9 mouse cellular contexts compared by ENCODE assay signal in genomic region chrX:7722282-7722611, GRCm38 (mm10). TPM values are rescaled to one million over a fixed set of nuclear protein-coding genes. Genes with fewer than 3 reads are reported as not detected.
DNase-seq lines count a peak whose midpoint lies in the region; ATAC-seq and TF ChIP-seq lines count a peak whose summit lies in the region.
"Had no signal": no experiment of that assay in that cellular context is flagged by ENCODE, and none has a peak within 500 bp of the region (broad histone marks: within the 10 kb centered on the region; RNA-seq: fewer than 3 reads in every experiment).

No protein-coding gene starts in this region.

- peak; percentile 31; the same call in 1 of the 2 replicates for ATAC-seq in forebrain, embryonic 12.5 days (ENCODE audit: low FRiP score)
- ATAC-seq in liver, embryonic 13.5 days (ENCODE audit: low read depth), result no peak

- H3K27me3 ChIP-seq in heart, embryonic 10.5 days (ENCODE audit: insufficient read depth, poor library complexity, severe bottlenecking), result no peaks in the 10 kb centered on the region
- no peaks in the 10 kb centered on the region for H3K27me3 ChIP-seq in C2C12 (ENCODE audit: control insufficient read depth, insufficient read depth, insufficient read length)
- H3K27me3 ChIP-seq in forebrain, embryonic 12.5 days, result no peaks in the 10 kb centered on the region
- no peaks in the 10 kb centered on the region for H3K27me3 ChIP-seq in liver, embryonic 13.5 days

- no peak for DNase-seq in heart, embryonic 10.5 days (ENCODE audit: low spot score)
- no peak for DNase-seq in heart, adult 18-20 months
- DNase-seq in liver, embryonic 13.5 days, result no peak
- no peak for DNase-seq in ovary, postnatal 10 days (ENCODE audit: low spot score)
- DNase-seq in right cerebral cortex, adult 18-20 months, result no peak
- no peak for DNase-seq in spleen, postnatal 10 days (ENCODE audit: low spot score in 2 of 2)

- peak overlapping the region; percentile 93 for H3K27ac ChIP-seq in heart, embryonic 10.5 days
- no peak overlapping the region for H3K27ac ChIP-seq in forebrain, embryonic 12.5 days
- peak overlapping the region; percentile 82 for H3K27ac ChIP-seq in liver, embryonic 13.5 days

- peaks cover 29% of the 10 kb centered on the region for H3K36me3 ChIP-seq in heart, embryonic 10.5 days
- H3K36me3 ChIP-seq in C2C12 (ENCODE audit: control insufficient read depth, insufficient read depth), result no peaks in the 10 kb centered on the region
- peaks cover 10% of the 10 kb centered on the region; the same call in 1 of the 2 replicates for H3K36me3 ChIP-seq in forebrain, embryonic 12.5 days (replicated peaks)
- peaks cover 29% of the 10 kb centered on the region for H3K36me3 ChIP-seq in liver, embryonic 13.5 days

- peaks cover 8% of the 10 kb centered on the region for H3K79me2 ChIP-seq in C2C12 (ENCODE audit: control insufficient read depth, insufficient read depth)

- 18% methylated on average over 11 of the region's 11 CpGs for WGBS in heart, embryonic 10.5 days
- whole genome bisulfite sequencing in forebrain, embryonic 12.5 days, result 23% methylated on average over 11 of the region's 11 CpGs
- WGBS in liver, embryonic 13.5 days (ENCODE audit: insufficient replicate concordance), result 16% methylated on average over 11 of the region's 11 CpGs

- H3K4me1 ChIP-seq in heart, embryonic 10.5 days, result peaks cover 3% of the 10 kb centered on the region; the same call in 1 of the 2 replicates
- peaks cover 4% of the 10 kb centered on the region; the same call in 1 of the 2 replicates for H3K4me1 ChIP-seq in forebrain, embryonic 12.5 days
- peaks cover 10% of the 10 kb centered on the region for H3K4me1 ChIP-seq in liver, embryonic 13.5 days (replicated peaks)

- H3ac ChIP-seq in C2C12 (ENCODE audit: control insufficient read depth, insufficient read length, low read depth), result peak overlapping the region; percentile 80

- H3K9ac ChIP-seq in forebrain, embryonic 12.5 days, result peak overlapping the region; percentile 56
- peak overlapping the region; percentile 74 for H3K9ac ChIP-seq in liver, embryonic 13.5 days

- peak overlapping the region; percentile 62 for H3K4me2 ChIP-seq in forebrain, embryonic 12.5 days
- H3K4me2 ChIP-seq in liver, embryonic 13.5 days, result peak overlapping the region; percentile 71

- H3K79me3 ChIP-seq in C2C12 (ENCODE audit: low read depth), result no peaks in the 10 kb centered on the region

- TF ChIP-seq CTCF in C2C12 (IDR thresholded peaks at IDR 0.05; ENCODE audit: control insufficient read depth, insufficient read depth, insufficient read length), result no peak

- H3K4me3 ChIP-seq in heart, embryonic 10.5 days, result peak overlapping the region; percentile 70
- H3K4me3 ChIP-seq in C2C12 (ENCODE audit: insufficient read depth, poor library complexity, severe bottlenecking), result peak overlapping the region; percentile 41
- H3K4me3 ChIP-seq in forebrain, embryonic 12.5 days (replicated peaks), result peak overlapping the region; percentile 52
- peak overlapping the region; percentile 72 for H3K4me3 ChIP-seq in liver, embryonic 13.5 days (replicated peaks)

- no peaks in the 10 kb centered on the region for H3K9me3 ChIP-seq in heart, embryonic 10.5 days
- H3K9me3 ChIP-seq in forebrain, embryonic 12.5 days, result no peaks in the 10 kb centered on the region
- no peaks in the 10 kb centered on the region for H3K9me3 ChIP-seq in liver, embryonic 13.5 days (replicated peaks)

TF ChIP-seq in C2C12, 6 proteins besides CTCF, POLR2A, EP300 and RAD21:
- TF ChIP-seq MYOG (IDR thresholded peaks at IDR 0.05; ENCODE audit: control insufficient read depth, extremely low read depth, insufficient read length), result no peak
- no peak for TF ChIP-seq MYOD1 (IDR thresholded peaks at IDR 0.05; ENCODE audit: control insufficient read depth, insufficient read length, low read depth)
- TF ChIP-seq CEBPB (IDR thresholded peaks at IDR 0.05; ENCODE audit: low read depth), result no peak
- TF ChIP-seq USF1 (IDR thresholded peaks at IDR 0.05; ENCODE audit: low read depth), result no peak
- TF ChIP-seq FOSL1 (IDR thresholded peaks at IDR 0.05; ENCODE audit: insufficient read depth, low read length, poor library complexity, severe bottlenecking), result no peak
TF ChIP-seq in C2C12: peak in this region for 0.

RNA-seq across cellular contexts. Expression of gene Gm45208, which starts 0.2 kb away (rescaled TPM):
- 0.39 TPM in 1 of 2 replicates, not detected in the other for polyA plus RNA-seq in heart, embryonic 10.5 days (2016; fragmentation: Nextera tagmentation; extraction: Ambion mirVana)
- not detected for total RNA-seq in heart, adult 18-20 months (2021)
- polyA plus RNA-seq in C2C12 (2012; fragmentation: generic; extraction: Trizol), result 0.22 TPM
- 0.66 TPM in 1 of 2 replicates, not detected in the other for polyA plus RNA-seq in forebrain, embryonic 12.5 days (2016; fragmentation: Nextera tagmentation; extraction: Ambion mirVana)
- 0.25 TPM in 1 of 2 replicates, not detected in the other for polyA plus RNA-seq in liver, embryonic 13.5 days (2015; fragmentation: Nextera tagmentation; extraction: Ambion mirVana)
- total RNA-seq: layer of hippocampus, postnatal 14 days had no signal

RNA-seq across cellular contexts. Expression of gene Praf2, which starts 6.0 kb away (rescaled TPM):
- polyA plus RNA-seq in heart, embryonic 10.5 days (2016; fragmentation: Nextera tagmentation; extraction: Ambion mirVana), result 47.7 and 61.2 TPM in 2 replicates
- total RNA-seq in heart, adult 18-20 months (2021), result 1 to 10 TPM; 5.1 to 5.3 TPM
- polyA plus RNA-seq in C2C12 (2012; fragmentation: generic; extraction: Trizol), result 93.9 TPM
- 79.5 and 84.7 TPM in 2 replicates for polyA plus RNA-seq in forebrain, embryonic 12.5 days (2016; fragmentation: Nextera tagmentation; extraction: Ambion mirVana)
- polyA plus RNA-seq in liver, embryonic 13.5 days (2015; fragmentation: Nextera tagmentation; extraction: Ambion mirVana), result 8.3 and 9.1 TPM in 2 replicates

RNA-seq across cellular contexts. Expression of gene Wdr45, which starts 8.1 kb away (rescaled TPM):
- 21.0 and 21.5 TPM in 2 replicates for polyA plus RNA-seq in heart, embryonic 10.5 days (2016; fragmentation: Nextera tagmentation; extraction: Ambion mirVana)
- 10 to 100 TPM; 29.9 to 51.4 TPM for total RNA-seq in heart, adult 18-20 months (2021)
- 18.4 TPM for polyA plus RNA-seq in C2C12 (2012; fragmentation: generic; extraction: Trizol)
- 21.1 and 21.2 TPM in 2 replicates for polyA plus RNA-seq in forebrain, embryonic 12.5 days (2016; fragmentation: Nextera tagmentation; extraction: Ambion mirVana)
- 13.3 and 15.2 TPM in 2 replicates for polyA plus RNA-seq in liver, embryonic 13.5 days (2015; fragmentation: Nextera tagmentation; extraction: Ambion mirVana)

RNA-seq across cellular contexts. Expression of gene Gpkow, which starts 25.3 kb away (rescaled TPM):
- polyA plus RNA-seq in heart, embryonic 10.5 days (2016; fragmentation: Nextera tagmentation; extraction: Ambion mirVana), result 38.1 and 38.5 TPM in 2 replicates
- total RNA-seq in heart, adult 18-20 months (2021), result 10 to 100 TPM; 17.8 to 20.1 TPM
- 15.7 TPM for polyA plus RNA-seq in C2C12 (2012; fragmentation: generic; extraction: Trizol)
- 45.6 and 53.4 TPM in 2 replicates for polyA plus RNA-seq in forebrain, embryonic 12.5 days (2016; fragmentation: Nextera tagmentation; extraction: Ambion mirVana)
- polyA plus RNA-seq in liver, embryonic 13.5 days (2015; fragmentation: Nextera tagmentation; extraction: Ambion mirVana), result 15.0 and 17.7 TPM in 2 replicates

RNA-seq across cellular contexts. Expression of gene Ccdc120, which starts 28.5 kb away (rescaled TPM):
- 8.6 and 11.7 TPM in 2 replicates for polyA plus RNA-seq in heart, embryonic 10.5 days (2016; fragmentation: Nextera tagmentation; extraction: Ambion mirVana)
- under 1 TPM; 0.59 to 0.67 TPM for total RNA-seq in heart, adult 18-20 months (2021)
- polyA plus RNA-seq in C2C12 (2012; fragmentation: generic; extraction: Trizol), result 9.4 TPM
- polyA plus RNA-seq in forebrain, embryonic 12.5 days (2016; fragmentation: Nextera tagmentation; extraction: Ambion mirVana), result 29.6 and 31.1 TPM in 2 replicates
- 1.7 TPM in 2 replicates for polyA plus RNA-seq in liver, embryonic 13.5 days (2015; fragmentation: Nextera tagmentation; extraction: Ambion mirVana)
